Mouse (Mus musculus): Measurements from ENCODE around the gene Pga5.

Pga5 gene

DNA sequence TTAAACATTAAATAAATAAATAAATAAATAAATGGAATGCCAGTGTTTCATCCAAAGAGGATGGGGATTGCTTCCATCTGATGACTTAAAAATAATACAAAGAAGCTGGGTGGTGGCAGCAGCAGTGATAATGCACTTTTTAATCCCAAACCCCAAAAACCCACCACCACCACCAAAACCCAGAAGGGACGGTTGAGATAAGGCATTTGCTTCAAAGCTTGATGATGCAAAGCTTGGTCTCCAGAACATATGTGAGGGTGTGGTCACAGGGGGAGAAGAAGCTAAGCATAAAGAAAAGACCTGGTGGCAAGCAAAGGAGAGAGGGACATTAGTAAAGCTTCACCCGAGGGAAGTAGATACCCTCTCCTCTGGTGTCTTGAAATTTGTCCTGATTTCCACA is 16.0 kb downstream of the Pga5 start:
- no peak for DNase-seq

DNA sequence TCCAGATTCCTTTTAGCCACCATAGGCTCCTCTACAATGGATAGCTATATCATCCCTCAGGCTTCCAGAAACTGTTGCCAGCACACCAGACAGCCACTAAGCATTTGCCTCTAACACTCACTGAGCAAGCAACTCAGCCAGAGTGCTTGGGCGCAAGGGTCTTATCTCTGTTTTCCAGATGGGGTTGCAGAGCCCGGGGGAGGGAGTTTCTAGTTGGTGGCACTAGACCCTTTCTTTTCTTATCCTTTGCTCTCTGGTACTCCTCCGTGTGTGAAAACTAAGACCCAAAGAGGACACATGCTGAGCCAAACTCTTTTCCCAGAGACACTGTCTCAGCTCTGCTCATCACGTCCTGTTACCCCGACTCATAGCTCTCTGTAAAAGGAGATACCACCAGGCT is 16.5 kb downstream of the Pga5 start:
- no peak for DNase-seq

DNA sequence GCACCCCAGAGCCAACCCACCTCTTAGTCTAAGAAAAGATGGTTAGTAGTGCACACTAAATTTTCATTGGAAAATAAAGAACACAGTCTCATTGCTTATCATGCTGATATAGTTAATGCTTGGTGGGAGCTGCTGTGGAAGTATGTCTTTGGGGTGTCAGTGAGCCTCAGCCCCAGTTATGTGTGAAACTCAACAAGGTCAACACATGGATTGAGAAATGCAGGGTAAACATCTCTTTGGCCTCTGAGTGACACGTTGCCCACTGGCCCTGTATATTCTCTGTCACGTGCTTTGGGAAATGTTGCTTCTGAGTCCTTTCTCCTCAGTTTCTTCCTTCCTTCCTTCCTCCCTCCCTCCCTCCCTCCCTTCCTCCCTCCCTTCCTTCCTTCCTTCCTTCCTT is 19.5 kb downstream of the Pga5 start:
- no peak for DNase-seq

DNA sequence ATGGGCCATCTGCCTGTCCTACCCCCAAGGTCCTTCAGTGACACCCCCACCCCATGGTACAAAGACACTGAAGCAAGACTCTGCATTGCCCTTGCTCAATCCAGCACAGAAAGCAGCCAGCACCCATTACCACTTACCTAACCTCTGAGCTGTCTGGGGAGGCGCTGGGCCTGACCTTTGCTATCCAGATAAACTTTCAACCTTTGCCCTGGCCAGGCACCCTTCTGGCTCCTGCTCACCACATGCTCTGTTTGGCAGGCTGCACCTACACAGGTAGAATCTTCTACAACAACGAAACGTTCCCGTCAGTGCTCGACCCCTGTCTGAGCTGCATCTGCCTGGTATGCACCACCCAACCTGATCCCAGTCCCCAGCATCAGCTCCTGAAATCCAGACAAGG is 20.1 kb downstream of the Pga5 start:
- no peak for DNase-seq

DNA sequence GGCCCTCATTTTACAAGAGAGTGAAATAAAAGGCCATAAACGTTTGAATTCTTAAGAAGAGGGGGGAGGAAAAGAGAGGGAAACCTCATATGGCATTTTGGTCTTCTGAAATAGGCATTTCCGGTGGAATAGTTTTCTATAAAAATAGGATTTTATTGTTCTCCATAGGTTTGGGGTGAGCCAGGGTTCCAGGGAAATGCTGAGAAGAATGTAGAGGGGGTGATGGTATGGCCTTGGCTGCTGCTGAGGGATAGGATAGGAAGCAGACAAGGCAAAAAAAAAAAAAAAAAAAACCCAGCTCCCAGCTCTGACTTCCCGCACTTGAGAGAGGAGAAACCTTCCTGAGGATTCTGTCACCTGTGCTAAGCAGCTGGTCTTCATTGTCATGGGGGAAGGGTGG is 21.8 kb downstream of the Pga5 start:
- DNase-seq, result no peak

DNA sequence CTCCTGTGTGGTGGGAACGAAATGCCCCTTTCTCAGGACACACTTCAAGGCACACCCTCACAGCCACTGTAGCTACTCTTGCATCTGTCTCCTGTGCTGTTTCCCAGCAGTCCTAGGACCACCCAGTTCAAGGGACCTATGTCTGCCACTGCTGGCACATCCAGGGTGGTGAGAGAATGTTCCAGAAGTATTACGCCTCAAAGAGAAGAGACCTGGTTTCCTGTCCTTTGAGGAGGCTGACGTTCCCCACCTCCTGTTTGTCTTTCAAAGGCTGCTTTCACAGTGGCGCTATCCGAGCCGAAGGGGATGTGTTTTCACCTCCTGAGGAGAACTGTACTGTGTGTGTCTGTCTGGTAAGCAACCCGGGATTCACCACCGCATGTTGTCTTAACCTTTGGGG is 29.7 kb downstream of the Pga5 start:
- peak; percentile 54 for DNase-seq

DNA sequence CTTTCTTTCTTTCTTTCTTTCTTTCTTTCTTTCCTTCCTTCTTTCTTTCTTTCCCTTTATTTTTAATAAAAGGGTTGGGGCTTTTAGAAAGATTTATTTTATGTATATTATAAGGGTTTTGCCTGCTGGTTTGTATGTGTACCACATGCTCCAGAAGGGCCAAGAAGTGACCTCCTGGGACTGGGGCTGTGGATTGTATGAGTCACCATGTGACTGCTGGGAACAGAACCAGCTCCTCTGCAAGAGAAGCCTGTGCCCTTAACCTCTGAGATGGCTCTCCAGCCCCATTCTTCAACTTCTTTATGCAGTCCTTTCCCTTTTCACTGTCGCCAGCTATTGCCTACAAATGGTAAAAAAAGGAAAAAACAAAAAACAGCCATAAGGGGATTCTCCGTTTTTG is 32.3 kb downstream of the Pga5 start:
- no peak for DNase-seq

DNA sequence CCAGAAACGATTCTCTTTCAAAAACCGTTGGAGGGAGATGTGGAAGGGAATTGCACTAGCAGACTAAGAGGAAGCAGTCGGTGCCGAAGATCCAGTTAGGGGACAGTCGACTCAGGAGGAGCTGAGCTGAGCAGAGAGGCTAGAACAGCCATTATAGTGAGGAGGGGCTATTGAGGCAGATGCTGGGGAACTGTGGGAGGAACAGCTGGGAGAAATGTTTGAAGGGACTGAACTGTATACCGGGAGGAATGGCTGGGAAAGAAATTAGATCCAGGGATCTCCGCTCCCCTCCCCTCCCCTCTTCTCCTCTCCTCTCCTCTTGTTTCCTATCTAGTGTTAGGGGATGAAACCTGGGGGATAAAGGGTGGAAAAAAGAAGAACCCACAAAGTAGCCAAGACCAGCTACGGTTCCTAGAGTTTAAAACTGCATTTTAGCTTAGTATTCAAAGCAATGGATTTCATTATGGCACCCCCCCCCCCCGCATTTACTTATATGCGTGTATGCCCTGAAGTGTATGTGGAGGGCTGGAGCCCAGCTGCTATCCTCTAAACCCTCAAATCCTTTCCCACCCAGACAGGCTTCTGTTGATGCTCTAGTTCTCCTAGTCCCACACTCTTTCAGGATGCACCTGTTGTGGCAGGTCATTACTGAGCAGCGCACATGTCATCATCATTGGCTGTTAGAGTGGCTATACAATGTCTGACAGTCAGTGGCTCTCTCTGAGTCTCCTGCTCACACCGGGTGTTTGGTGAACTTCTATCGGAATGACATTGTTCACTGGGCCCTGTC is 37.1 kb downstream of the Pga5 start:
- DNase-seq, result no peak

DNA sequence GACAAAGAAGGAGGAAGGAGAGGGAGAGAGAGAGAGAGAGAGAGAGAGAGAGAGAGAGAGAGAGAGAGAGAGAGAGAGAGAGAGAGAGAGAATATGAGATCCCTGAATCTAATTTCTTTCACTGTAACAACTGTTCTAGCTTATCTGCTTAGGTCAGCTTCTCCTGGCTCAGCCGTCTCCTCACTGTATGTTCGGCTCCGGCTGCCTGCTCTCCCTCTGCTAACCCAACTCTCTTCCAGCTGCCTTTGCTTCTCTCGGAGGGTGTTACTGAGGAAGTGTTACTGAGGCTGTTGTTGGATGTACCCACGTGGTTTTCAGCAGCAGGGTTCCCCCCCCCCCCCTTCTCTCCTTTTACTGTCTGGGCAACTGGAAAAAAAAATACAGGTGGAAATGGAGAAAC is 37.8 kb downstream of the Pga5 start:
- DNase-seq, result no peak

DNA sequence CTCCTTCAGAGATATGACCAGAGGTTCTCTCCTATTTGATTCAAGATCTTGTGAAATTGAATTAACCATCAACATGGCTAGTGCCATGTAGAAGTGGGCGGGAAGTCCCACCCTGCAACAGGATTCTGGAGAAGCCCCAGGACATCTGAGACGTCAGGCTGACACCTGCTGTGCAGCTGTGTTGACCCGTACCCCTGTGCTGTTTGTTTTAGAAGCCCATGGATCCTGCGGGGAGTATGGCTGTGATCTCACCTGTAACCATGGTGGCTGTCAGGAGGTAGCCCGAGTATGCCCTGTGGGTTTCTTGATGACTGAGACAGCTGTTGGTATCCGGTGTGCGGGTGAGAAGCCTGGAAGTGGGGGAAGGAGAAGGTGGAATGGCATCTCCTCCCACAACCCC is 40.0 kb downstream of the Pga5 start:
- no peak for DNase-seq

DNA sequence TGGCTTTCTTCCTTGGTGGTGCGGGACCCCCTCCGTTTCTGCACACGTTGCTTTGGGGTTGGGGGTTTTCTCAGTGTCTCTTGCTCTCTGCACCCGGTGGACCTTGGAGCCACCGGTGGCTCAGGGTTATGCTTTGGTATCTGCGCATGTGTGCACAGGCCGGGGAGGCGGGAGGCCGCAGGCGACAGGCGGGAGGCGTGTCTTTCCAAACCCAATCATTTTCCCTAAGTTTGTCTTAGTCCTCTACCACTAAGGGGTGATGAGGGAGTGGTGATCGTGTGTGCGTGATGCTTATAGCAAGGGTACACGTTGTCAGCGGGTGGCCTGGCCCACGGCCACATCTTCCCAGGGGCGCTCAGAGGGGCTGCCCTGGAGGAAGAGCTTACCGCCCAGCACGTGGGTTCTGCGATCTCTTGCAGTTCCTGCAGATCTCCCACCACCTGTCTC is 43.0 kb downstream of the Pga5 start:
- peak; percentile 41 for DNase-seq

DNA sequence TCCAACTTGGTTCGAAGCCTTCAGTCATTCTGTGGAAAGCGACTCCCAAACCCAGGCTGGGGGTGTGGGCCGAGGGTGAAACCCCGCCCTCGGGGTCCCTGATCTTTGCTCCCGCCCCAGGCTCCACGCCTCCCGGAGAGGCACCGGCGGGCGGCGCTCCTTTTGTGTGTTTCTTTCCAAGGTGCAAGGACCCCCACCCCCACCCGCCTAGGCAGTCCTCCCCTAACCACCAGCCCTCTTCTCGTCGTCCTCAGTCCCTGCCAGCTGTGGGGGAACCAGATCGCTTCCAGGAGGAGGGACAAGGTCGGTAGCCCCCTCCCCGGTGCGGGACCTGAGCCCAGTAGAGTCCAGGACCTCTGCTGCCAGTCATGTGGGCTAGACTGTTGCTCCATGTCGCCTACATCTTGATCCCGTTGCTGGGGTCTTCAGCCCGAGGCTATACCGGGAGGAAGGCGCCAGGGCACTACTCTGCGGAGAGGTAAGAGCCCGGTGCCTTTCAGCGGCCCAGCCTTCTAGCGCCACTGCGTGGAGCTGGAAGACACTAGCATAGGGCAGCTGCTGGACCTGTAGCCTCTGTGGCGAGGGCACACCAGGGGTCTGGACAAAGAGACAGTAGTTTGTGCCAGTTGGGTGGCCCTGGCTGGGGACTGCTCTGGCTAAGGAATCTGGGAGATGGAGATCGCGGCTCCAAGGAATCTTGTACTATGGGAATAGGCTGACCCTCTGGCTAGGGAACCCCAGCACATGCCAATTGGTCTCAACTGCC is 43.6 kb downstream of the Pga5 start, which contains the start of gene Vwce:
Gene Vwce, plus strand, starts transcription at position 108 of the 766 bp plus-strand sequence.
- peak; percentile 59 for DNase-seq
